Mouse (Mus musculus) cerebellum, adult 2 months (tissue): ENCODE data around the gene Abhd2. TPM values are rescaled to one million over a fixed set of nuclear protein-coding genes. Genes with fewer than 3 reads are reported as not detected.

Source experiments
- DNase-seq, 2 experiments: peaks; one replicate each; pipeline ENCODE4 v3.0.0; 2021
- H3K27ac ChIP-seq: fragments of 200-500 bp; 2 replicates; pipeline ENCODE4 v1.5.1; 2012; ENCODE audit warnings: low read length, control low read depth, inconsistent platforms; ENCODE audit not compliant: insufficient read depth
- H3K27me3 ChIP-seq: fragments of 200-500 bp; 2 replicates; pipeline ENCODE4 v1.6.1; 2012; ENCODE audit warnings: inconsistent platforms, mild to moderate bottlenecking, low read length, moderate library complexity; ENCODE audit not compliant: control insufficient read depth, insufficient read depth
- H3K4me1 ChIP-seq: fragments of 200-500 bp; 2 replicates; pipeline ENCODE4 v1.6.1; 2011; ENCODE audit warnings: low read length; ENCODE audit not compliant: control insufficient read depth, insufficient read depth
- H3K4me3 ChIP-seq: fragments of 200-500 bp; replicated peaks from 2 replicates; pipeline ENCODE3; 2011; ENCODE audit warnings: mild to moderate bottlenecking, low read depth, low read length, control low read depth; ENCODE audit not compliant: insufficient read depth
- CTCF ChIP-seq: fragments of 200-500 bp; IDR thresholded peaks from 2 replicates; pipeline ENCODE4 v1.5.1; 2011; ENCODE audit warnings: low read depth, mild to moderate bottlenecking, control low read depth, low read length, moderate library complexity, borderline replicate concordance; ENCODE audit not compliant: insufficient read depth
- POLR2A ChIP-seq: fragments of 200-500 bp; IDR thresholded peaks from 2 replicates; pipeline ENCODE4 v1.6.1; 2011; ENCODE audit warnings: low read length, control low read depth, borderline replicate concordance; ENCODE audit not compliant: insufficient read depth
- WGBS: fragments of 180-500 bp; shearing (Covaris S2); methylation state at CpG from one replicate; pipeline ENCODE4 v1.1.7; 2018; 5-methylcytosine and 5-hydroxymethylcytosine counted together
- polyA plus RNA-seq: library from polyadenylated mRNA; depleted of rRNA; stranded (reverse); fragments of >200 nt; gene quantifications from 2 replicates; pipeline ENCODE4 v1.2.3, GENCODE M21; 2012

Abhd2 gene
- polyA plus RNA-seq, 1 experiment, result 22.0 TPM

GRCm38 (mm10) chr7:79284889-79285280, 11.9 kb downstream of the Abhd2 start:
- WGBS, result 42% methylated on average over 8 of the region's 8 CpGs
- Histone ChIP-seq H3K4me3 (no peak overlapping the region), H3K4me1 (peaks cover 32% of the 10 kb centered on the region), H3K27ac (no peak overlapping the region), H3K27me3 (no peaks in the 10 kb centered on the region)
- no peak for TF ChIP-seq CTCF
- no peak for DNase-seq

DNA sequence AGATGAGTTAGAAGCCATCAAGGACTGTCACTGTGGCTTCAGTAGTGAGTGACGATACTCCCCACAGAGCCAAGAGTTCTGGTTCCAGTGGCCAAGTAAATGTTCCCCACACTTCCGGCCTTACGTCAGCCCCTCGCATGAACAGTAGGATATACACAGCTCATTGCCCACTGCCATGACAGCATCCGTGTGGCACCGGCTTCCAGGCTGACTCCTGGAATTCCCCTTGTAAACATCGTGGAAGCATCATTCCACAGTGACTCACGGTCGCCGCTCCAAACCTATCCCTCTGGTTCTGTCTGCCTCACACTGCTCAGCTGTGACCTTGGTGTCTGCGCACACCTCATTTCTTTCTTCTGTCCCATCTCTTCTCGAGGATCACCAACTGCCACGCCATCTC, 12.4 kb downstream of the Abhd2 start:
- DNase-seq, result no peak
- Histone ChIP-seq H3K27me3 (no peaks in the 10 kb centered on the region), H3K27ac (no peak overlapping the region), H3K4me1 (peaks cover 32% of the 10 kb centered on the region), H3K4me3 (no peak overlapping the region)
- WGBS, result 65% methylated on average over 13 of the region's 13 CpGs
- no peak for TF ChIP-seq POLR2A
- TF ChIP-seq CTCF, result no peak

- TF ChIP-seq POLR2A (no peak), CTCF (no peak)
- Histone ChIP-seq H3K27ac (0 out of 2 replicates have a peak overlapping the region, but pooled peaks have one; percentile 22), H3K27me3 (no peaks in the 10 kb centered on the region), H3K4me1 (peaks cover 33% of the 10 kb centered on the region), H3K4me3 (no peak overlapping the region)
- DNase-seq, result no peak
- 79% methylated on average over 6 of the region's 6 CpGs for WGBS
Measured at GRCm38 (mm10) chr7:79287226-79287625, 14.2 kb downstream of the Abhd2 start.

DNA sequence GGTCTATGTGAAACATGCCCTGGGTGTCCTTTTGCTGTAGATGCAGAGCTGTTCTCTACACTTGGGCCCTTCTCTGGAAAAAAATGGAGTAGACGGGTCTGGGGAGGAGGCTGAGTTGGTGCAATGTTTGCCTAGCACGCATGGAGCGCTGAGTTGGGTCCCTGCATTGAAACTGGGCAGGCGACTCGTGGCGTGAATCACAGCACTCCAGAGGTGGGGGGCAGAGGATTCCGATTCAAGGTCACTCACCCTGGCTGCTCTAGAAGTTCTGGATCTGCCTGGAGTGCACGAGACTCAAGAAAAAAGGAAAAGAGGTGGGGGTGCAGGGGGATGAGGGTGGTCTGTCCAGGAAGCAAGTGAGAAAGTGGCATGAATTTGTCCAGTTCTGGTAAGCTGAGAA, 14.9 kb downstream of the Abhd2 start:
- Histone ChIP-seq H3K4me1 (peaks cover 33% of the 10 kb centered on the region), H3K4me3 (no peak overlapping the region)

GRCm38 (mm10) chr7:79288422-79288821, 15.4 kb downstream of the Abhd2 start:
- Histone ChIP-seq H3K27me3 (no peaks in the 10 kb centered on the region), H3K27ac (no peak overlapping the region), H3K4me3 (no peak overlapping the region), H3K4me1 (peaks cover 33% of the 10 kb centered on the region)
- WGBS, result 79% methylated on average over 5 of the region's 5 CpGs
- DNase-seq, result no peak
- TF ChIP-seq POLR2A, result no peak
- no peak for TF ChIP-seq CTCF

More for the DNA sequence above, 14.9 kb downstream of the Abhd2 start:
- Histone ChIP-seq H3K27ac (no peak overlapping the region), H3K27me3 (no peaks in the 10 kb centered on the region)
- TF ChIP-seq POLR2A (no peak), CTCF (no peak)
- 88% methylated on average over 8 of the region's 8 CpGs for WGBS
- DNase-seq, result no peak

GRCm38 (mm10) chr7:79293605-79294232, 20.7 kb downstream of the Abhd2 start:
- no peaks in the 10 kb centered on the region for H3K27me3 ChIP-seq
- H3K27ac ChIP-seq, result no peak overlapping the region
- TF ChIP-seq POLR2A, result no peak
- no peak for TF ChIP-seq CTCF
- DNase-seq, result no peak
- H3K4me3 ChIP-seq, result no peak overlapping the region
- H3K4me1 ChIP-seq, result 0 out of 2 replicates have a peak, but pooled peaks cover 8% of the 10 kb centered on the region
- 69% methylated on average over 14 of the region's 14 CpGs for WGBS

DNA sequence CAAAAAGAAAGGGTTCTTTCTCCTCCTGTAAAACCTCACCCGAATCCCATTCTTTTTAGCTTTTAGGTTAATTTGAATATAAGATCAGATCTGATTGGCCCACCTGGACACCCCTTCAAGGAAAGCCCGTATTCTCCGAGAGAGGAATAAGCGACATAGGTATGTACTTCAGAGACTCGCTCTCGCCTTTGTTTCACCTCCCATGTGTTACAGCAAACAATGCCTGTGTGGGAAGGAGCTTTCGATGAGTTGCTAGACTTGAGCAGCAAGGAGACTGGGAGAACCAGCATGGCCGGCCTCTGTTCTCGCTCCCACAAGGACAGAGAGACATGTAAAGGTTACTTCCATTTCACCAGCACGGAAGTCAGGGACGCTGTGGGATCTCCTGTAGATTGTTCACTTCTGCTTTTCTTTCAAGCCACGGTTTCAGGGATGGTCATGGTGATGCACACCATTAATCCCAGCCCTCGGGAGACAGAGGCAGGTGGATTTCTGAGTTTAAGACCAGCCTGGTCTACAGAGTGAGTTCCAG, 21.5 kb downstream of the Abhd2 start:
- 91% methylated on average over 13 of the region's 13 CpGs for WGBS
- Histone ChIP-seq H3K4me3 (no peak overlapping the region), H3K27ac (no peak overlapping the region), H3K27me3 (no peaks in the 10 kb centered on the region), H3K4me1 (0 out of 2 replicates have a peak, but pooled peaks cover 4% of the 10 kb centered on the region)
- TF ChIP-seq CTCF (no peak), POLR2A (no peak)
- DNase-seq, result no peak

- TF ChIP-seq POLR2A, result no peak
- TF ChIP-seq CTCF, result no peak
- WGBS, result 39% methylated on average over 13 of the region's 13 CpGs
- H3K27ac ChIP-seq, result no peak overlapping the region
- H3K27me3 ChIP-seq, result no peaks in the 10 kb centered on the region
- H3K4me1 ChIP-seq, result 0 out of 2 replicates have a peak, but pooled peaks cover 4% of the 10 kb centered on the region
- H3K4me3 ChIP-seq, result no peak overlapping the region
- DNase-seq, result no peak
Measured at GRCm38 (mm10) chr7:79295196-79295826, 22.3 kb downstream of the Abhd2 start.
